Mouse (Mus musculus) liver, embryonic 14.5 days (tissue): ENCODE results near the gene Arrb2.

ENCODE experiments used
- CTCF ChIP-seq: IDR thresholded peaks from 2 replicates; pipeline ENCODE4 v1.5.1; 2016; ENCODE audit warnings: antibody characterized with exemption, low read depth, control low read depth
- EP300 ChIP-seq: IDR thresholded peaks from 2 replicates; pipeline ENCODE4 v1.6.1; 2016; ENCODE audit warnings: antibody characterized with exemption, low read depth

- TF ChIP-seq CTCF (no peak), EP300 (no peak)
These were observed 27.2 kb downstream of the Arrb2 start, which contains the start of gene Cxcl16 for GRCm38 (mm10) chr11:70459601-70460101.
